Mouse (Mus musculus): ENCODE measurements around the gene Grip1. TPM values are rescaled to one million over a fixed set of nuclear protein-coding genes. Genes with fewer than 3 reads are reported as not detected.

Grip1 gene
- polyA plus RNA-seq, 1 experiment from 2014 or later, result 5.0 TPM

GRCm38 (mm10) chr10:119550630-119551029 is 97.0 kb downstream of the Grip1 start:
- 90% methylated on average over 6 of the region's 6 CpGs for WGBS
- no peak for ATAC-seq (ENCODE audit: low read depth)
- H3K27me3 ChIP-seq (replicated peaks; ENCODE audit: control insufficient read depth, insufficient read depth, low read length), result no peaks in the 10 kb centered on the region

GRCm38 (mm10) chr10:119556346-119556745 is 102.7 kb downstream of the Grip1 start:
- no peaks in the 10 kb centered on the region for H3K9me3 ChIP-seq (ENCODE audit: control insufficient read depth, low read length)
- ATAC-seq (ENCODE audit: low read depth) (no peak), DNase-seq (ENCODE audit: low spot score) (peak; percentile 9)
- WGBS, result 66% methylated on average over 7 of the region's 7 CpGs
- no peaks in the 10 kb centered on the region for H3K36me3 ChIP-seq (ENCODE audit: control insufficient read depth, insufficient read depth, low read length)
- H3K4me1 ChIP-seq (ENCODE audit: control insufficient read depth, insufficient read depth, low read length), result no peaks in the 10 kb centered on the region
- H3K4me2 ChIP-seq (ENCODE audit: low read depth, low read length), result no peak overlapping the region
- H3K27ac ChIP-seq (replicated peaks; ENCODE audit: low read depth, low read length), result no peak overlapping the region
- no peak overlapping the region for H3K4me3 ChIP-seq (ENCODE audit: low read depth, low read length)
- H3K9ac ChIP-seq (ENCODE audit: low read depth, low read length), result no peak overlapping the region
- no peaks in the 10 kb centered on the region for H3K27me3 ChIP-seq (replicated peaks; ENCODE audit: control insufficient read depth, insufficient read depth, low read length)

More at GRCm38 (mm10) chr10:119550630-119551029, 97.0 kb downstream of the Grip1 start:
- H3K9me3 ChIP-seq (ENCODE audit: control insufficient read depth, low read length), result no peaks in the 10 kb centered on the region
- no peak overlapping the region for H3K27ac ChIP-seq (replicated peaks; ENCODE audit: low read depth, low read length)
- H3K4me2 ChIP-seq (ENCODE audit: low read depth, low read length), result no peak overlapping the region
- H3K36me3 ChIP-seq (ENCODE audit: control insufficient read depth, insufficient read depth, low read length), result no peaks in the 10 kb centered on the region
- DNase-seq (ENCODE audit: low spot score), result no peak
- H3K4me3 ChIP-seq (ENCODE audit: low read depth, low read length), result no peak overlapping the region
- no peak overlapping the region for H3K9ac ChIP-seq (ENCODE audit: low read depth, low read length)
- H3K4me1 ChIP-seq (ENCODE audit: control insufficient read depth, insufficient read depth, low read length), result no peaks in the 10 kb centered on the region

GRCm38 (mm10) chr10:119558432-119558831 is 104.8 kb downstream of the Grip1 start:
- Histone ChIP-seq H3K9me3 (ENCODE audit: control insufficient read depth, low read length) (no peaks in the 10 kb centered on the region), H3K4me1 (ENCODE audit: control insufficient read depth, insufficient read depth, low read length) (no peaks in the 10 kb centered on the region), H3K4me2 (ENCODE audit: low read depth, low read length) (no peak overlapping the region), H3K9ac (ENCODE audit: low read depth, low read length) (no peak overlapping the region), H3K36me3 (ENCODE audit: control insufficient read depth, insufficient read depth, low read length) (no peaks in the 10 kb centered on the region), H3K27me3 (replicated peaks; ENCODE audit: control insufficient read depth, insufficient read depth, low read length) (no peaks in the 10 kb centered on the region), H3K27ac (replicated peaks; ENCODE audit: low read depth, low read length) (no peak overlapping the region), H3K4me3 (ENCODE audit: low read depth, low read length) (no peak overlapping the region)
- DNase-seq (ENCODE audit: low spot score), result no peak
- no peak for ATAC-seq (ENCODE audit: low read depth)
- WGBS, result 97% methylated on average over 7 of the region's 7 CpGs

GRCm38 (mm10) chr10:119564862-119565261 is 111.2 kb downstream of the Grip1 start:
- WGBS, result 96% methylated on average over 7 of the region's 7 CpGs

GRCm38 (mm10) chr10:119573134-119573533 is 119.5 kb downstream of the Grip1 start:
- DNase-seq (ENCODE audit: low spot score) (no peak), ATAC-seq (ENCODE audit: low read depth) (no peak)
- no peaks in the 10 kb centered on the region for H3K36me3 ChIP-seq (ENCODE audit: control insufficient read depth, insufficient read depth, low read length)
- no peaks in the 10 kb centered on the region for H3K9me3 ChIP-seq (ENCODE audit: control insufficient read depth, low read length)
- H3K4me2 ChIP-seq (ENCODE audit: low read depth, low read length), result no peak overlapping the region
- no peak overlapping the region for H3K27ac ChIP-seq (replicated peaks; ENCODE audit: low read depth, low read length)
- no peak overlapping the region for H3K4me3 ChIP-seq (ENCODE audit: low read depth, low read length)
- WGBS, result 86% methylated on average over 9 of the region's 9 CpGs
- H3K27me3 ChIP-seq (replicated peaks; ENCODE audit: control insufficient read depth, insufficient read depth, low read length), result no peaks in the 10 kb centered on the region
- no peak overlapping the region for H3K9ac ChIP-seq (ENCODE audit: low read depth, low read length)
- no peaks in the 10 kb centered on the region for H3K4me1 ChIP-seq (ENCODE audit: control insufficient read depth, insufficient read depth, low read length)

More at GRCm38 (mm10) chr10:119564862-119565261, 111.2 kb downstream of the Grip1 start:
- no peak for DNase-seq (ENCODE audit: low spot score)
- no peak for ATAC-seq (ENCODE audit: low read depth)
- H3K4me3 ChIP-seq (ENCODE audit: low read depth, low read length), result no peak overlapping the region
- no peak overlapping the region for H3K9ac ChIP-seq (ENCODE audit: low read depth, low read length)
- H3K4me2 ChIP-seq (ENCODE audit: low read depth, low read length), result no peak overlapping the region
- no peaks in the 10 kb centered on the region for H3K36me3 ChIP-seq (ENCODE audit: control insufficient read depth, insufficient read depth, low read length)
- H3K27ac ChIP-seq (replicated peaks; ENCODE audit: low read depth, low read length), result no peak overlapping the region
- no peaks in the 10 kb centered on the region for H3K27me3 ChIP-seq (replicated peaks; ENCODE audit: control insufficient read depth, insufficient read depth, low read length)
- H3K4me1 ChIP-seq (ENCODE audit: control insufficient read depth, insufficient read depth, low read length), result no peaks in the 10 kb centered on the region
- H3K9me3 ChIP-seq (ENCODE audit: control insufficient read depth, low read length), result peaks cover 6% of the 10 kb centered on the region; the same call in 1 of the 2 replicates

GRCm38 (mm10) chr10:119575780-119576179 is 122.2 kb downstream of the Grip1 start:
- 100% methylated on average over 1 of the region's 1 CpGs for WGBS
- H3K27ac ChIP-seq (replicated peaks; ENCODE audit: low read depth, low read length), result no peak overlapping the region
- H3K36me3 ChIP-seq (ENCODE audit: control insufficient read depth, insufficient read depth, low read length), result no peaks in the 10 kb centered on the region
- DNase-seq (ENCODE audit: low spot score) (no peak), ATAC-seq (ENCODE audit: low read depth) (no peak)
- no peaks in the 10 kb centered on the region for H3K9me3 ChIP-seq (ENCODE audit: control insufficient read depth, low read length)
- no peak overlapping the region for H3K9ac ChIP-seq (ENCODE audit: low read depth, low read length)
- no peaks in the 10 kb centered on the region for H3K27me3 ChIP-seq (replicated peaks; ENCODE audit: control insufficient read depth, insufficient read depth, low read length)
- H3K4me1 ChIP-seq (ENCODE audit: control insufficient read depth, insufficient read depth, low read length), result no peaks in the 10 kb centered on the region
- no peak overlapping the region for H3K4me2 ChIP-seq (ENCODE audit: low read depth, low read length)
- H3K4me3 ChIP-seq (ENCODE audit: low read depth, low read length), result no peak overlapping the region

GRCm38 (mm10) chr10:119580024-119580423 is 126.4 kb downstream of the Grip1 start:
- Histone ChIP-seq H3K27ac (replicated peaks; ENCODE audit: low read depth, low read length) (no peak overlapping the region), H3K27me3 (replicated peaks; ENCODE audit: control insufficient read depth, insufficient read depth, low read length) (no peaks in the 10 kb centered on the region), H3K4me2 (ENCODE audit: low read depth, low read length) (no peak overlapping the region), H3K36me3 (ENCODE audit: control insufficient read depth, insufficient read depth, low read length) (no peaks in the 10 kb centered on the region), H3K9me3 (ENCODE audit: control insufficient read depth, low read length) (no peaks in the 10 kb centered on the region), H3K4me3 (ENCODE audit: low read depth, low read length) (no peak overlapping the region), H3K9ac (ENCODE audit: low read depth, low read length) (no peak overlapping the region), H3K4me1 (ENCODE audit: control insufficient read depth, insufficient read depth, low read length) (no peaks in the 10 kb centered on the region)
- WGBS, result 54% methylated on average over 4 of the region's 4 CpGs
- peak; percentile 41; the same call in 1 of the 2 replicates for ATAC-seq (ENCODE audit: low read depth)
- peak; percentile 39 for DNase-seq (ENCODE audit: low spot score)

GRCm38 (mm10) chr10:119584666-119585065 is 131.0 kb downstream of the Grip1 start:
- H3K36me3 ChIP-seq (ENCODE audit: control insufficient read depth, insufficient read depth, low read length), result no peaks in the 10 kb centered on the region
- 57% methylated on average over 6 of the region's 6 CpGs for WGBS
- no peak overlapping the region for H3K4me3 ChIP-seq (ENCODE audit: low read depth, low read length)
- ATAC-seq (ENCODE audit: low read depth) (peak; percentile 65; the same call in 1 of the 2 replicates), DNase-seq (ENCODE audit: low spot score) (peak; percentile 55)
- no peaks in the 10 kb centered on the region for H3K9me3 ChIP-seq (ENCODE audit: control insufficient read depth, low read length)
- H3K27ac ChIP-seq (replicated peaks; ENCODE audit: low read depth, low read length), result no peak overlapping the region
- no peaks in the 10 kb centered on the region for H3K4me1 ChIP-seq (ENCODE audit: control insufficient read depth, insufficient read depth, low read length)
- H3K4me2 ChIP-seq (ENCODE audit: low read depth, low read length), result no peak overlapping the region
- no peak overlapping the region for H3K9ac ChIP-seq (ENCODE audit: low read depth, low read length)
- no peaks in the 10 kb centered on the region for H3K27me3 ChIP-seq (replicated peaks; ENCODE audit: control insufficient read depth, insufficient read depth, low read length)

- H3K4me3 ChIP-seq (ENCODE audit: low read depth, low read length), result no peak overlapping the region
- H3K36me3 ChIP-seq (ENCODE audit: control insufficient read depth, insufficient read depth, low read length), result no peaks in the 10 kb centered on the region
- no peaks in the 10 kb centered on the region for H3K4me1 ChIP-seq (ENCODE audit: control insufficient read depth, insufficient read depth, low read length)
- no peak overlapping the region for H3K27ac ChIP-seq (replicated peaks; ENCODE audit: low read depth, low read length)
- DNase-seq (ENCODE audit: low spot score), result no peak
- no peak overlapping the region for H3K4me2 ChIP-seq (ENCODE audit: low read depth, low read length)
- 78% methylated on average over 3 of the region's 3 CpGs for WGBS
- 0 out of 2 replicates have a peak, but pooled peaks cover 9% of the 10 kb centered on the region for H3K9me3 ChIP-seq (ENCODE audit: control insufficient read depth, low read length)
- ATAC-seq (ENCODE audit: low read depth), result no peak; the same call in 1 of the 2 replicates
- no peaks in the 10 kb centered on the region for H3K27me3 ChIP-seq (replicated peaks; ENCODE audit: control insufficient read depth, insufficient read depth, low read length)
- H3K9ac ChIP-seq (ENCODE audit: low read depth, low read length), result no peak overlapping the region
Measured at GRCm38 (mm10) chr10:119586976-119587375, 133.3 kb downstream of the Grip1 start.
